Mouse (Mus musculus) spleen, adult 2 months (tissue): ENCODE data around the gene Slc7a4.

Experiments used
- CTCF ChIP-seq: fragments of 200-500 bp; IDR thresholded peaks from 2 replicates; pipeline ENCODE4 v1.5.1; 2011; ENCODE audit warnings: mild to moderate bottlenecking, inconsistent platforms; ENCODE audit not compliant: insufficient read depth, insufficient read length, insufficient replicate concordance; ENCODE audit errors: extremely low read depth
- POLR2A ChIP-seq: fragments of 200-500 bp; IDR thresholded peaks from 2 replicates; pipeline ENCODE4 v1.6.1; 2011; ENCODE audit warnings: low read depth, low read length, inconsistent platforms

GRCm38 (mm10) chr16:17564221-17564620 lies 18.8 kb downstream of the Slc7a4 start:
- TF ChIP-seq CTCF (no peak), POLR2A (no peak)
